Mouse (Mus musculus) liver, postnatal 0 days (tissue): ENCODE measurements around the gene H1f0.

Experiments used
- CTCF ChIP-seq: sonication (generic); IDR thresholded peaks from 2 replicates; pipeline ENCODE4 v1.5.1; 2016; ENCODE audit warnings: antibody characterized with exemption, low read depth
- EP300 ChIP-seq: IDR thresholded peaks from 2 replicates; pipeline ENCODE4 v1.6.1; 2016; ENCODE audit warnings: antibody characterized with exemption, low read depth, mild to moderate bottlenecking

DNA sequence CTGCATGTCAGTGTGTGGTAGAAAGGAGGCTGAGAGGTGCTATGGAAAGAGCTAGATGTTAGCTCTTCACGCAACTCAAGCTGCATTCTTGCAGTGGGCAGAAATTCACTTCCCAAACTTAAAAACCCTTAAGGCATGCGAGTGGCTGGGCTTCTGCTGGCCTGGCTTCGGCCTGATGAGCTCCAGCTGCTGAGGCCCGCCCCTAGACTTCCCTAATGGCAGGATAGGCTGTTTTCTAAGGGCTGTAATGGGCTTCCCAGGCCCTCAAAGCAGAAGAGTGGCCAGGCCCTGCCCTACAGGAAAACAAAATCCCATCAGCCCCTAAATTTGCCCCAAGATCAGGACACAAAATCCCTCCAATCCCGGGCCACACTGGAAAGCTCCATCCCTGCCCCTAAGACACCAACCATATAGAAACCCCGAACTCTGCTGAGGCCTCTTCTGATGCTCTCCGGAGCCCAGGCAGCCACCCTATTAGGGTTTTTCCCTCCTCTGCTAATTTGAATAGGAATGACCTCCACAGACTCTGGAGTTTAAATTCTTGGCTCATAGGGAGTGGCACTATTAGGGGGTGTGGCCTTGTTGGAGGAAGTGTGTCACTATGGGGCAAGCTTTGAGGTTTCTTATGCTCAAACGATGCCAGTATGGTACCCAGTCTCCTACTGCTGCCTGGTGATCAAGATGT is 37.0 kb downstream of the H1f0 start:
- no peak for TF ChIP-seq CTCF
- TF ChIP-seq EP300 = no peak
